Mouse (Mus musculus): Measurements from ENCODE around the gene Gsdma3.

DNA sequence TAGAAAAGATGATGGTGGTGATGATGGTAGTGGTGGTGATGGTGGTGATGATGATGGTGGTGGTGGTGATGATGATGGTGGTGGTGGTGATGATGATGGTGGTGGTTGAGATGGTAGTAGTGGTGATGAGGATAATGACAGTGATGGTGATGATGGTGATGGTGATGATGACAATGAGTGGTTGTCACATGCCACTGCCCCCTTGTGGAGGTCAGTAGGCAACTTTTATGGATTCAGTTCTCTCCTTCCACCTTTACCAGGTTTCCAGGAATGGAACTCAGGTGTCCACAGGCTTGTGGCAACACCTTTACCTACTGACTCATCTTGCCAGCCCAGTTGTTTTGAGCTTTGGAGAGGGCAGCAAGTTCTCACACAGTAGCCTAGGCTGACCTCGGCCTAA lies 53.9 kb downstream of the Gsdma3 start:
- no peak for TF ChIP-seq POLR2A (IDR thresholded peaks at IDR 0.05; ENCODE audit: borderline replicate concordance, extremely low read depth, insufficient read depth, insufficient read length, poor library complexity, severe bottlenecking)
- no peak for TF ChIP-seq CTCF (IDR thresholded peaks at IDR 0.05; ENCODE audit: borderline replicate concordance, extremely low read depth, insufficient read depth, insufficient read length)
